Mouse (Mus musculus): ENCODE results near the gene Gm11172. TPM values are rescaled to one million over a fixed set of nuclear protein-coding genes. Genes with fewer than 3 reads are reported as not detected.

Gm11172 gene
- polyA plus RNA-seq, 1 experiment: not detected

DNA sequence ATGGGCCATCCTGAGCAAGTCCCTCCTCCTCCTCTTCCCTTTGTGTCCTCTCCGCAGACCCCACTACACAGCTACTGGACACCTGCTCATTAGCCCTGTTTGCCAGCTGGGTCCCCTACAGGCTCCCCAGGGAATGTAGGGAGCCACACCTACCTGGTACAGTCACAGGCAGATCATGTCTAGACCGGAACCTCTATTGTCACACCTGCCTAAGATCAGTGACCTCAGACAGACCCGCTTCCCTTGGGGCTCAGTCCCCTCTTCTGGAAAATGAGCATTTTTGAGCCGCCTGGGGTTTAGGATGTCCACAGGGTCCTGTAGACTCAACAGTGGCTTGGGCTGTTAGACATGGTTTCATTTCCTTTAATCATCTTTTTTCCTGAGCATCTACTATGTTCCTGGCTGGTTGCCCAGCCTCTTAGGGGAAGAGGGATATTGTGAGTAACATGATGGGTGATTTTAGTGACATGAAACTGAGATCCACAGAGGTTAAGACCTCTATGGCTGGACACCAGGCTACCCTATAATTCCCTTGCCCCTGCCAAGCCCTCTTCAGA is 5.9 kb downstream of the Gm11172 start:
- Histone ChIP-seq H3K79me2 (ENCODE audit: control insufficient read depth, insufficient read depth) (no peaks in the 10 kb centered on the region), H3ac (ENCODE audit: control insufficient read depth, insufficient read length, low read depth) (no peak overlapping the region), H3K36me3 (ENCODE audit: control insufficient read depth, insufficient read depth) (no peaks in the 10 kb centered on the region), H3K4me3 (ENCODE audit: insufficient read depth, poor library complexity, severe bottlenecking) (no peak overlapping the region), H3K27me3 (ENCODE audit: control insufficient read depth, insufficient read depth, insufficient read length) (peaks cover 5% of the 10 kb centered on the region), H3K79me3 (ENCODE audit: low read depth) (no peaks in the 10 kb centered on the region)
- no peak for TF ChIP-seq MYOG (IDR thresholded peaks at IDR 0.05; ENCODE audit: control insufficient read depth, extremely low read depth, insufficient read length)
- no peak for TF ChIP-seq FOSL1 (IDR thresholded peaks at IDR 0.05; ENCODE audit: insufficient read depth, low read length, poor library complexity, severe bottlenecking)
- no peak for TF ChIP-seq MAX (IDR thresholded peaks at IDR 0.05)
- TF ChIP-seq CTCF (IDR thresholded peaks at IDR 0.05; ENCODE audit: control insufficient read depth, insufficient read depth, insufficient read length): no peak
- no peak for TF ChIP-seq USF1 (IDR thresholded peaks at IDR 0.05; ENCODE audit: low read depth)
- TF ChIP-seq MYOD1 (IDR thresholded peaks at IDR 0.05; ENCODE audit: control insufficient read depth, insufficient read length, low read depth): no peak
- no peak for TF ChIP-seq CEBPB (IDR thresholded peaks at IDR 0.05; ENCODE audit: low read depth)

GRCm38 (mm10) chr16:10819966-10820365 is 7.3 kb downstream of the Gm11172 start:
- H3K27me3 ChIP-seq (ENCODE audit: control insufficient read depth, insufficient read depth, insufficient read length): peaks cover 5% of the 10 kb centered on the region
- no peaks in the 10 kb centered on the region for H3K79me2 ChIP-seq (ENCODE audit: control insufficient read depth, insufficient read depth)
- H3K79me3 ChIP-seq (ENCODE audit: low read depth): no peaks in the 10 kb centered on the region
- H3ac ChIP-seq (ENCODE audit: control insufficient read depth, insufficient read length, low read depth): no peak overlapping the region
- TF ChIP-seq MYOG (IDR thresholded peaks at IDR 0.05; ENCODE audit: control insufficient read depth, extremely low read depth, insufficient read length) (no peak), FOSL1 (IDR thresholded peaks at IDR 0.05; ENCODE audit: insufficient read depth, low read length, poor library complexity, severe bottlenecking) (no peak), MYOD1 (IDR thresholded peaks at IDR 0.05; ENCODE audit: control insufficient read depth, insufficient read length, low read depth) (no peak), USF1 (IDR thresholded peaks at IDR 0.05; ENCODE audit: low read depth) (no peak), MAX (IDR thresholded peaks at IDR 0.05) (no peak), CEBPB (IDR thresholded peaks at IDR 0.05; ENCODE audit: low read depth) (no peak), CTCF (IDR thresholded peaks at IDR 0.05; ENCODE audit: control insufficient read depth, insufficient read depth, insufficient read length) (no peak)
- H3K4me3 ChIP-seq (ENCODE audit: insufficient read depth, poor library complexity, severe bottlenecking): no peak overlapping the region
- no peaks in the 10 kb centered on the region for H3K36me3 ChIP-seq (ENCODE audit: control insufficient read depth, insufficient read depth)

GRCm38 (mm10) chr16:10821387-10821786 is 8.7 kb downstream of the Gm11172 start:
- Histone ChIP-seq H3K36me3 (ENCODE audit: control insufficient read depth, insufficient read depth) (no peaks in the 10 kb centered on the region), H3K79me3 (ENCODE audit: low read depth) (no peaks in the 10 kb centered on the region), H3K4me3 (ENCODE audit: insufficient read depth, poor library complexity, severe bottlenecking) (no peak overlapping the region), H3K79me2 (ENCODE audit: control insufficient read depth, insufficient read depth) (no peaks in the 10 kb centered on the region), H3K27me3 (ENCODE audit: control insufficient read depth, insufficient read depth, insufficient read length) (peaks cover 5% of the 10 kb centered on the region), H3ac (ENCODE audit: control insufficient read depth, insufficient read length, low read depth) (no peak overlapping the region)
- TF ChIP-seq FOSL1 (IDR thresholded peaks at IDR 0.05; ENCODE audit: insufficient read depth, low read length, poor library complexity, severe bottlenecking) (no peak), MYOG (IDR thresholded peaks at IDR 0.05; ENCODE audit: control insufficient read depth, extremely low read depth, insufficient read length) (no peak)

- Histone ChIP-seq H3K36me3 (ENCODE audit: control insufficient read depth, insufficient read depth) (no peaks in the 10 kb centered on the region), H3K79me2 (ENCODE audit: control insufficient read depth, insufficient read depth) (no peaks in the 10 kb centered on the region), H3K4me3 (ENCODE audit: insufficient read depth, poor library complexity, severe bottlenecking) (no peak overlapping the region), H3K27me3 (ENCODE audit: control insufficient read depth, insufficient read depth, insufficient read length) (peaks cover 10% of the 10 kb centered on the region), H3ac (ENCODE audit: control insufficient read depth, insufficient read length, low read depth) (no peak overlapping the region), H3K79me3 (ENCODE audit: low read depth) (no peaks in the 10 kb centered on the region)
- no peak for TF ChIP-seq MYOD1 (IDR thresholded peaks at IDR 0.05; ENCODE audit: control insufficient read depth, insufficient read length, low read depth)
- no peak for TF ChIP-seq MYOG (IDR thresholded peaks at IDR 0.05; ENCODE audit: control insufficient read depth, extremely low read depth, insufficient read length)
- TF ChIP-seq CTCF (IDR thresholded peaks at IDR 0.05; ENCODE audit: control insufficient read depth, insufficient read depth, insufficient read length): no peak
- TF ChIP-seq MAX (IDR thresholded peaks at IDR 0.05): no peak
- no peak for TF ChIP-seq FOSL1 (IDR thresholded peaks at IDR 0.05; ENCODE audit: insufficient read depth, low read length, poor library complexity, severe bottlenecking)
- no peak for TF ChIP-seq USF1 (IDR thresholded peaks at IDR 0.05; ENCODE audit: low read depth)
- no peak for TF ChIP-seq CEBPB (IDR thresholded peaks at IDR 0.05; ENCODE audit: low read depth)
Measured at GRCm38 (mm10) chr16:10824536-10824935, 11.8 kb downstream of the Gm11172 start.

DNA sequence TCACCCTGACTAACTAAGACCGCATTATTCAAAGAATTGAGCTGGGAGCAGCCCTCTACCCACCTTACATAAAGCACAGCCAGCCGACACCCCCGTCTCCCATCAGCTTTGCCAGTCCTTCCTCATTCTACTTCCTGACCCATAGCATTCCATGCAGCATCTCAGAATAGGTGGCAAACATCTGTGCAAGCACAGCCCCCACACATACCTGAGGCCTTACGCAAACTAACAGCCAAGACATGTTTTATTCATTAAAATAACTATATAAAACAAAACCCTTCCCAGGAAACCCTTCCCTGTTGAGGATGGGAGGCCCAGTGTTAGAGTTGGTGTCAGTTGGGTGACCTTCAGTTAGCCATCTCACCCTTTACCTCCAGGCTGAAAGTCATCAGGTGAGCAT is 13.1 kb downstream of the Gm11172 start:
- TF ChIP-seq FOSL1 (IDR thresholded peaks at IDR 0.05; ENCODE audit: insufficient read depth, low read length, poor library complexity, severe bottlenecking) (no peak), MYOG (IDR thresholded peaks at IDR 0.05; ENCODE audit: control insufficient read depth, extremely low read depth, insufficient read length) (no peak), USF1 (IDR thresholded peaks at IDR 0.05; ENCODE audit: low read depth) (no peak), CEBPB (IDR thresholded peaks at IDR 0.05; ENCODE audit: low read depth) (no peak), MYOD1 (IDR thresholded peaks at IDR 0.05; ENCODE audit: control insufficient read depth, insufficient read length, low read depth) (no peak), CTCF (IDR thresholded peaks at IDR 0.05; ENCODE audit: control insufficient read depth, insufficient read depth, insufficient read length) (no peak), MAX (IDR thresholded peaks at IDR 0.05) (no peak)
- Histone ChIP-seq H3K36me3 (ENCODE audit: control insufficient read depth, insufficient read depth) (no peaks in the 10 kb centered on the region), H3ac (ENCODE audit: control insufficient read depth, insufficient read length, low read depth) (no peak overlapping the region), H3K27me3 (ENCODE audit: control insufficient read depth, insufficient read depth, insufficient read length) (peaks cover 8% of the 10 kb centered on the region), H3K79me3 (ENCODE audit: low read depth) (no peaks in the 10 kb centered on the region), H3K4me3 (ENCODE audit: insufficient read depth, poor library complexity, severe bottlenecking) (no peak overlapping the region), H3K79me2 (ENCODE audit: control insufficient read depth, insufficient read depth) (no peaks in the 10 kb centered on the region)

- Histone ChIP-seq H3K4me3 (ENCODE audit: insufficient read depth, poor library complexity, severe bottlenecking) (no peak overlapping the region), H3K27me3 (ENCODE audit: control insufficient read depth, insufficient read depth, insufficient read length) (peaks cover 5% of the 10 kb centered on the region), H3K79me3 (ENCODE audit: low read depth) (no peaks in the 10 kb centered on the region), H3K79me2 (ENCODE audit: control insufficient read depth, insufficient read depth) (no peaks in the 10 kb centered on the region), H3K36me3 (ENCODE audit: control insufficient read depth, insufficient read depth) (no peaks in the 10 kb centered on the region), H3ac (ENCODE audit: control insufficient read depth, insufficient read length, low read depth) (no peak overlapping the region)
- no peak for TF ChIP-seq MAX (IDR thresholded peaks at IDR 0.05)
- TF ChIP-seq MYOD1 (IDR thresholded peaks at IDR 0.05; ENCODE audit: control insufficient read depth, insufficient read length, low read depth): no peak
- no peak for TF ChIP-seq FOSL1 (IDR thresholded peaks at IDR 0.05; ENCODE audit: insufficient read depth, low read length, poor library complexity, severe bottlenecking)
- TF ChIP-seq MYOG (IDR thresholded peaks at IDR 0.05; ENCODE audit: control insufficient read depth, extremely low read depth, insufficient read length): no peak
- TF ChIP-seq CTCF (IDR thresholded peaks at IDR 0.05; ENCODE audit: control insufficient read depth, insufficient read depth, insufficient read length): no peak
- no peak for TF ChIP-seq CEBPB (IDR thresholded peaks at IDR 0.05; ENCODE audit: low read depth)
- no peak for TF ChIP-seq USF1 (IDR thresholded peaks at IDR 0.05; ENCODE audit: low read depth)
Measured at GRCm38 (mm10) chr16:10827269-10827668, 14.6 kb downstream of the Gm11172 start.
